Mouse (Mus musculus) stomach, embryonic 14.5 days (tissue): ENCODE data around the gene Wars2. TPM values are rescaled to one million over a fixed set of nuclear protein-coding genes. Genes with fewer than 3 reads are reported as not detected.

Experiments used
- ATAC-seq: fragments of 200-750 bp; cut with Nextera tagmentation; 2 replicates; pipeline ENCODE4 v1.8.0; 2017; ENCODE audit warnings: low read depth, moderate TSS enrichment; ENCODE audit not compliant: insufficient number of reproducible peaks, insufficient read depth, low FRiP score
- H3K27ac ChIP-seq: fragments of 300-500 bp; sonication (generic); 2 replicates; pipeline ENCODE4 v1.5.1; 2014; ENCODE audit warnings: mild to moderate bottlenecking, low read length, moderate library complexity, mixed read lengths
- H3K27me3 ChIP-seq: fragments of 300-500 bp; sonication (generic); 2 replicates; pipeline ENCODE4 v1.6.1; 2014; ENCODE audit warnings: low read length, control low read depth, mixed read lengths; ENCODE audit not compliant: control insufficient read depth, insufficient read depth
- H3K36me3 ChIP-seq: fragments of 300-500 bp; sonication (generic); 2 replicates; pipeline ENCODE4 v1.6.1; 2014; ENCODE audit warnings: mild to moderate bottlenecking, control low read depth, low read length, moderate library complexity, mixed read lengths; ENCODE audit not compliant: control insufficient read depth, insufficient read depth
- H3K4me1 ChIP-seq: fragments of 300-500 bp; sonication (generic); 2 replicates; pipeline ENCODE4 v1.6.1; 2014; ENCODE audit warnings: low read length, control low read depth, mixed read lengths; ENCODE audit not compliant: control insufficient read depth, insufficient read depth
- H3K4me2 ChIP-seq: fragments of 300-500 bp; sonication (generic); replicated peaks from 2 replicates; pipeline ENCODE4 v1.6.1; 2014; ENCODE audit warnings: low read depth, low read length, control low read depth
- H3K4me3 ChIP-seq: fragments of 300-500 bp; sonication (generic); 2 replicates; pipeline ENCODE4 v1.5.1; 2014; ENCODE audit warnings: low read depth, low read length, control low read depth
- H3K9ac ChIP-seq: fragments of 300-500 bp; sonication (generic); replicated peaks from 2 replicates; pipeline ENCODE4 v1.6.1; 2014; ENCODE audit warnings: low read depth, mild to moderate bottlenecking, control low read depth, low read length, moderate library complexity, mixed read lengths
- H3K9me3 ChIP-seq: fragments of 300-500 bp; sonication (generic); 2 replicates; pipeline ENCODE4 v1.6.1; 2016; ENCODE audit warnings: low read depth, low read length, control low read depth; ENCODE audit not compliant: control insufficient read depth
- WGBS: fragments of 180-500 bp; shearing (Covaris S2); extraction: QIAGEN DNeasy Blood & Tissue Kit; methylation state at CpG from one replicate; pipeline ENCODE4 v1.1.7; 2014; 5-methylcytosine and 5-hydroxymethylcytosine counted together
- polyA plus RNA-seq: library from polyadenylated mRNA; unstranded; fragments of >200 nt; fragmentation: Nextera tagmentation; extraction: Ambion mirVana; gene quantifications from 2 replicates; pipeline ENCODE4 v1.2.1, GENCODE M21; 2014

The Wars2 gene
- polyA plus RNA-seq, 1 experiment from 2014 or later = 12.4 TPM

DNA sequence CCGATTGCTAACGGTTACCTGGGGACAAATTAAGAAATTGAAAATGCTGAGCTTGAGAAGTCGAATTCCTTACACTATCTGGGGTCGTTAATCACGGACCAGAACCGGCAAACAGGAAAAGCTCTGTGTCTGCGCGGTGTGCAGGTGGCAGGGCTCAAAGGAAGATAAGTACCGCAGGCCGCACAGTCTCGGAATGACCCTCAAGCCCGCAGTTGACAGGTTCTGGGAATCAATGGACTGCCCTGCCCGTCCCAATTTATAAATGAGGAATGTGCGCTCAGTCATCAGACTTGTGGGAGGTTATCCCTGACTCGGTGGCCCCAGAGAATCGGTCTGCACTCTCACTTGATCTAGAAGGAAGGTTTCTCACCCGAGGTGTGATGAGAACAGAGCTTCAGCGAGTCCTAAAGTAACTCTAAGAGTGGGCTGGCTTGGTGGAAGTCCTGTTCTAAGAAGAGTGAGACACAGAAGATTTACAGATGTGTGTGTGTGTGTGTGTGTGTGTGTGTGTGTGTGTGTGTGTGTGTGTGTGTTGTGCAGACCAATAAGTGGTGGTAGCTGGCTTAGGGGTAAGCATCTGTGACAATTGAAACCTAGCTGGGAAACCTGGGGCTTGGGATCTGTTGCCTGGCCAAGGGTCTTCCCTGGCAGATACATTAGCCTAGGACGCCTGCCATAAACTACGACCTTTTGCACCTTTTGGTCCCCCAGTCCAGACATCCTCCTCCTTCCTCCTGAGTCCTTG is 98.6 kb downstream of the Wars2 start:
- Histone ChIP-seq H3K27ac (no peak overlapping the region), H3K4me1 (no peaks in the 10 kb centered on the region), H3K9ac (no peak overlapping the region), H3K4me3 (no peak overlapping the region), H3K36me3 (no peaks in the 10 kb centered on the region), H3K27me3 (peaks cover 76% of the 10 kb centered on the region), H3K9me3 (no peaks in the 10 kb centered on the region), H3K4me2 (no peak overlapping the region)
- 1% methylated on average over 20 of the region's 20 CpGs for WGBS
- no peak for ATAC-seq

DNA sequence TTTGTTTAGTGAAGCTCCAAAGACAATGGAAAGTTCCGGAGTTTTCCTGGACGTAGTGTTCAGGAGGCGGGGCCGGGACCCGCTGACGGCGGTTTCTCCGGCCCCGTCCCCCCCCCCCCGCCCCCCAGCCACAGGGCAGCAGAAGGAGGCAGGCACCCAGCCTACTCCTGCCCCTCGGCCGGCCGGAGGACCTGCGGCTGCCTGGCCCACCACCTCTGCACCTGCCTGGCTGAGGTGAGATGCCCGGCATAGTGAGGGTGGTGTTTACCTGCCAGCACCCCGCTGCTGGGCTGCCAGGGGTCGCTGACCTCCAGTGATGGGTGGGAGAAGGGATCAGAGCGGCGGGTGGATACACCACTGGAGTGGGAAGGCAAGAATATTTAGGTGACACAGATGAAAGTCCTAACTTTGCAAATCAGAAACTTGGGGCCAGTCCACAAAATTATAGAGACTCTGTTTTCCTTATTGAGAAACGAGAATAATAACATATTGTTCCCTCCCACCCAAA is 99.4 kb downstream of the Wars2 start, which contains the start of gene Tbx15:
Gene Tbx15 (plus strand): TSS at position 169 of the 508 bp plus-strand sequence.
- Histone ChIP-seq H3K27ac (no peak within 1 kb of the TSS), H3K9ac (no peak within 1 kb of the TSS), H3K4me1 (no peaks in the 10 kb centered on the region), H3K36me3 (no peaks in the 10 kb centered on the region), H3K27me3 (peaks cover 74% of the 10 kb centered on the region), H3K4me3 (no peak within 1 kb of the TSS), H3K4me2 (no peak within 1 kb of the TSS), H3K9me3 (no peaks in the 10 kb centered on the region)
- 0 out of 2 replicates have a peak, but pooled peaks have one; percentile 33 for ATAC-seq
- WGBS = under 1% methylated on average over 20 of the region's 20 CpGs

DNA sequence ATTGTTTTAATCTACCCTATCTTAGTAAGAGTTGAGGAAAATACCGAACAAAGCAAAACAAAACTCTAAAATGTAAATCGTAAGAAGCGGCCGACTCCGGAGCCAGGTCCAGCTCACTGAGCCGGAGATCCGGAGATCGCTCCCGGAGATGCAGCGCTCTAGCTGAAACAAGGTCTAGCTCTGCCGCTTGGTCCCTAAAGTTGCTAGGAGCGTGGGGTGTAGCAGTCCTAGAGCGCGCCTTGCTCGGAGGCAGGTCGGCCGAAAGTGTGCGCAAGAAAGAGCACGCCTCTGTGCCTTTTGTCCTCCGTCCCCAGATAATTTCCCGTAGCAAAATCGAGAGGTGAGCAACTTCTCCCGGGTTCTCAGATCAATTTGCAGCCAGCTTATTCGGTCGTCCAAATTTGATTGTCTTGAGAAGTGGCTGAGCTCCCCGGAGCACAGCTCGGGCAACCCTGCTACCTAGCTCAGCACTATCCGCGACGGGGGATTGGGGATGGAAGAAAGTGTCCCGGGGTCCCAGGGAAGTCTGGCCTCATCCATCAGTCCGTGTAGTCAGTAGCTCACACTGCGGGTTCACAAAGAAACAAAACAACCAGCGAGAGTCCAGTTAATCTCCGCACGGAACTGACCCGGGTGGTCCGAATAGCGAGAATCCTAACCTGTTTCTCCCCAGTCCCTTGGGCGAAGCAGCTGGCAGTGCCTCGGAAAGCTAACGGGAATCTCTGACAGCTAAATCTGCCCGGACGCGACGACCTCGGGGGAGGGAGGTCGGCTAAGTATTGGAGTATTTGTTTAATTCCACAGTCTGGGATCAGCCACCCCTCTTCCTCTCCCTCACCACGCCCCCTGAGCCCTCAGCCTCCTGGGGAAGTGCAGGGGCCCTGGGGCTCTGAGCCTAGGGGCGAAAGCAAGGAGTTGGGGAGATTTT is 100.2 kb downstream of the Wars2 start:
- H3K4me2 ChIP-seq = no peak overlapping the region
- H3K27me3 ChIP-seq = peaks cover 76% of the 10 kb centered on the region
- no peaks in the 10 kb centered on the region for H3K36me3 ChIP-seq
- no peaks in the 10 kb centered on the region for H3K9me3 ChIP-seq
- H3K4me1 ChIP-seq = no peaks in the 10 kb centered on the region
- H3K9ac ChIP-seq = no peak overlapping the region
- no peak for ATAC-seq
- under 1% methylated on average over 50 of the region's 50 CpGs for WGBS
- no peak overlapping the region for H3K27ac ChIP-seq
- H3K4me3 ChIP-seq = no peak overlapping the region

DNA sequence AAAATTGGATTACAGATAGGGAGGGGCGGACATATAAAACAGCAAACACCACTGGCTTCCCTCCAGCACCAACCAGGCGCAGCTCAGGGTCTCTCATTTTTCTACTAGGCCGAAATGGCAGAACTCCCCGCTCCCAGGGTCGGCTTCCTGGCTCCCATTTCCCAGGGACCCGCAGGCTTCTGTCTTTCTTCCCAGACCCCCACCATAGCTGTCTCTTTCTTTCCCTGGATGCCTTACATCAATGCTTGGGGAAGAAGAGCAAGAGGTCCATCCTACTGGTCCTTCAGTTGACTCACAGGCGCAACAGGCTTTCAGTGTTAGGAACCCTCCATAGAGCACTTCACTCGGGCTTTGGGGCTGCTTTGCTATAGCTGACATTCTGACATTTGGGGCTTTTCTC is 101.6 kb downstream of the Wars2 start:
- H3K4me3 ChIP-seq = no peak overlapping the region
- no peak overlapping the region for H3K4me2 ChIP-seq
- no peak overlapping the region for H3K9ac ChIP-seq
- H3K9me3 ChIP-seq = no peaks in the 10 kb centered on the region
- peaks cover 74% of the 10 kb centered on the region for H3K27me3 ChIP-seq
- 6% methylated on average over 8 of the region's 8 CpGs for WGBS
- no peaks in the 10 kb centered on the region for H3K36me3 ChIP-seq
- no peak for ATAC-seq
- no peak overlapping the region for H3K27ac ChIP-seq
- no peaks in the 10 kb centered on the region for H3K4me1 ChIP-seq

DNA sequence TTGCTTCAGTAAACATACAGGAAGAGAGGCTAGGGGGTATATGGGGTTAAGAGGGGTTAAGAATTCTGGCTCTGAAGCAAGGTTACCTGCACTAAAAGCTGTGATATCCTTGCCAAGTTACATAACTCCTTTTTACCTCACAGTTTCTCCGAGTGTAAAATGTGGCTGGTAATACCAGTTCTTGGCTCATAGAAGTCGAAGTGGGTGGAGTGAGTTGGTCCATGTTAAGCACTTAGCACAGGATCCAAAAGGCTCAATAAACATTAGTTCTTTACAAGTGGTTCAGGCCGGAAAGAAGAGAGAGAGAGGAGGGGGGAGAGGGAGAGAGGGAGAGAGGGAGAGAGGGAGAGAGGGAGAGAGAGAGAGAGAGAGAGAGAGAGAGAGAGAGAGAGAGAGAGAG is 104.5 kb downstream of the Wars2 start:
- H3K4me2 ChIP-seq = no peak overlapping the region
- H3K27me3 ChIP-seq = peaks cover 72% of the 10 kb centered on the region
- no peak overlapping the region for H3K9ac ChIP-seq
- no peaks in the 10 kb centered on the region for H3K36me3 ChIP-seq
- H3K4me3 ChIP-seq = no peak overlapping the region
- H3K4me1 ChIP-seq = no peaks in the 10 kb centered on the region
- no peak overlapping the region for H3K27ac ChIP-seq
- ATAC-seq = no peak
- no peaks in the 10 kb centered on the region for H3K9me3 ChIP-seq
- 8% methylated on average over 3 of the region's 3 CpGs for WGBS

DNA sequence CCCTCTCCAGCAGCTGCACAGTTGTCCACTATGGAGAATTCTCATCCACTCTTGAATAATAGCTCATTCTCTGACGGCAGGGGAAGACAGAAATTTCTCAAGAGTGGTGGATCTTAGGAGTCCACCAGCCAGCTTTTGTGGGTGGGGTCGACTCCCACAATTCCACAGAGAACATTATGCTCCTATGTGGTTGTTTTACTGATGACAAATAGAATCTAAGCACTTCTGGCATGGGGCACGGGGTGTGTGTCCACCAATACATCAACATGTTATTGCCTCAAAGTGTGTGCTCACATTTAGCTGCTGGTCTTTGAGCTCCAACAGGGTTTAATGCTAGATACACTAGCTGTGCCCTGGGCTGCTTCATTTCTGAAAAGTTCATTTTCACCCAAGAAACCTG is 105.8 kb downstream of the Wars2 start:
- no peak overlapping the region for H3K27ac ChIP-seq
- H3K4me3 ChIP-seq = no peak overlapping the region
- WGBS = 30% methylated on average over 3 of the region's 3 CpGs
- H3K27me3 ChIP-seq = peaks cover 79% of the 10 kb centered on the region
- no peaks in the 10 kb centered on the region for H3K4me1 ChIP-seq
- no peaks in the 10 kb centered on the region for H3K9me3 ChIP-seq
- no peak overlapping the region for H3K4me2 ChIP-seq
- ATAC-seq = no peak
- H3K36me3 ChIP-seq = no peaks in the 10 kb centered on the region
- no peak overlapping the region for H3K9ac ChIP-seq

DNA sequence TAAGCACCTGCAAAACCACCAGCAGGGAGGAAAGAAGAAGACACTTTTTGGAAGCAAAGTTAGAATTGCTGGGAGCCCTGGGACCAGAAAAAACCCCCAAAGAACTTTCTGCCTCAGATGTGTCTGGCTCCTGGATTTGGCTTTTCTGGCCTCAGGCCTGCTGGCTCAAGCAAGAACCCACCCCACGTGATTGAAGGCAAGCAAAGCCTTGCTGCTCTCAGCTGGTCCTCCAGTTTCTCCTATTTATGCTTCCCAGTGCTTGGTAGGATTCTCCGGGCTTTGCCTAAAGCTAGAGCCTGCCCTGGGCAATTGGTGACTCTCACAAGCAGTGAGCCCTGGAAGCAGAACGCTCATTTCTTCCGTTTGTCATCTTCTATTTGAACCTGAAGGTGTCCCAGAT is 106.7 kb downstream of the Wars2 start:
- Histone ChIP-seq H3K27ac (no peak overlapping the region), H3K36me3 (no peaks in the 10 kb centered on the region), H3K4me3 (no peak overlapping the region), H3K9me3 (no peaks in the 10 kb centered on the region), H3K27me3 (peaks cover 73% of the 10 kb centered on the region), H3K4me1 (no peaks in the 10 kb centered on the region), H3K9ac (no peak overlapping the region), H3K4me2 (no peak overlapping the region)
- no peak for ATAC-seq
- 3% methylated on average over 4 of the region's 4 CpGs for WGBS

DNA sequence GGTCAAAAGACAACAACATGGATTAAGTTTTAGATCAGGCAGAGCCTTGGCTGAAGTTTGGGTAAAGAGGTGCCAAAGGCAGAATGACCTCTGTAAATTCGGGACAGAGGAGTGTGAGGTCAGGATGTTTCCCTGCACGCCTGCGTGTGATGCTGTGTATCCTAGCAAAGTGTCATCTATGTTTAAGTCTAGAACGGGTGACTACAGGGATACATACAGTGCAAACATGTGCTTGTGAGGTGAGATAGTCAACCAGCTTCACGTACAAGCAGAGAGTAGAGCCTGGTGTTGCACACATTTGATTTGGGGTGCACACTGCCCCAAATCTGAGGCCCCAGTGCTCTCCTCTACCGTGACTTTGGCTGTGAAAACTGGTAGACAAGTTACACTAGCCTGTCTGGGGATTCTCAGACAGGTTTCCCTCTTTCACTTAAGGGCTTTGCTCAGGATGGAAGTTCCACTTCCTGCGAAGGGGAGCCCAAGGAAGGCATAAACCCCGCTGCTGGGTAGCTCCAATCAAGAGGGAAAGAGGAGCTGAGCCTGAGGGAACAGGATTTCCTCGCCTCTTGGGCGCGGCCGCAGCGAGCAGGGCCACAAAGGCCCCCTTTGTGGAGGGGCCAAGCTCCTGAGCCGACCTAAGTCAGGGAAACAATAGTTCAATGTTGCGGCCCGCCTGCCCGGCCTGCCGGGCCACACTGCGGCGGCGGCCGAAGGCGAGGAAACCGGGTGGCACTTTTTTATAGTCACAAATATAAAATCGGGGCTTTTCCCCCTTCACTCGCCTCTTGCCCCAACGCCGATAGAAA is 107.3 kb downstream of the Wars2 start:
- Histone ChIP-seq H3K9me3 (no peaks in the 10 kb centered on the region), H3K9ac (no peak overlapping the region), H3K27ac (no peak overlapping the region), H3K27me3 (peaks cover 71% of the 10 kb centered on the region), H3K4me3 (no peak overlapping the region), H3K4me2 (no peak overlapping the region), H3K4me1 (no peaks in the 10 kb centered on the region), H3K36me3 (no peaks in the 10 kb centered on the region)
- no peak for ATAC-seq
- 2% methylated on average over 28 of the region's 28 CpGs for WGBS
